Mouse (Mus musculus): ENCODE measurements around the gene Arhgef28. TPM values are rescaled to one million over a fixed set of nuclear protein-coding genes. Genes with fewer than 3 reads are reported as not detected.

The Arhgef28 gene
- polyA plus RNA-seq, 1 experiment: 0.42 TPM

DNA sequence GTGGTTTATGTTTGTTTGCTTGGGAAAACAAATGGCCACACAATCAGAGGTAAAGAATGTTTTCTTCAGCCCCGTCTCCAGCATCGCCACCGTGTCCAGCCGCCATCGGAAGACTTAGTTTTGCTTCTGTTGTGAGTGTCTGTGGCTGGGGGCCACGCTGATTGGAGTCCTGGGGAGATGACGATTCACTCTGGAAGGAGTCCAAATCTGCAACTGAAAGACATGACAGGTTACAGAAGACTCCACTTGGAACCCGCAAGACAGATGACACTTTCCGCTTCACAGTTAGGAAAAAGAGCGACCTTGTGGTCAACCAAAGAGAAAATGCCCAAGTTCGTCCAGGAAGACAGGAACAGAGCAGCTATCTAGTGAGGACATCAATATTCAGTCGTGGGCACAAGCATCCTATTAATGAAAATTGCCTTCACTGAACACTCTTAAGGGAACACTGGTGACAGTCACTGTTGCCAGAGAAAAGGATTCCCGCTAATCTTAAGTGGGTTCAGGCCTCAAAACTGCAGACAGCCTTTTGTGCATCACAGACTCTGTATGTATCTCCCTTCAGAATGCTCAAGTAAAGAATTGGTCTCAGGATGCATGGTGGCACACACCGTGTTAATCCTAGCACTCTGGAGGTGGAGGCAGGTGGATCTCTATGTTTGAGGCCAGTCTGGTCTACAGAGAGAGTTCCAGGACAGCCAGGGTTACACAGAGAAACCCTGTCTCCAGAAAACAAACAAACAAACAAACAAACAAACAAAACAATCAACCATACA is 306.4 kb downstream of the Arhgef28 start:
- no peak overlapping the region for H3K4me3 ChIP-seq (ENCODE audit: extremely low read depth, insufficient read depth, insufficient read length)
- no peaks in the 10 kb centered on the region for H3K36me3 ChIP-seq (ENCODE audit: control insufficient read depth, insufficient read depth, low read length)
- WGBS: 90% methylated on average over 14 of the region's 14 CpGs
- TF ChIP-seq CTCF (IDR thresholded peaks at IDR 0.05; ENCODE audit: extremely low read depth, insufficient read depth, insufficient read length, insufficient replicate concordance) (no peak), POLR2A (IDR thresholded peaks at IDR 0.05; ENCODE audit: low read depth, low read length) (no peak)
- H3K27ac ChIP-seq (ENCODE audit: insufficient read depth, low read length): no peak overlapping the region
- no peaks in the 10 kb centered on the region for H3K4me1 ChIP-seq (ENCODE audit: control insufficient read depth, insufficient read depth, insufficient read length)
- no peak for DNase-seq (ENCODE audit: low read depth in 1 of 2, low spot score in 2 of 2)
- H3K27me3 ChIP-seq (ENCODE audit: control insufficient read depth, insufficient read depth, low read length): no peaks in the 10 kb centered on the region

DNA sequence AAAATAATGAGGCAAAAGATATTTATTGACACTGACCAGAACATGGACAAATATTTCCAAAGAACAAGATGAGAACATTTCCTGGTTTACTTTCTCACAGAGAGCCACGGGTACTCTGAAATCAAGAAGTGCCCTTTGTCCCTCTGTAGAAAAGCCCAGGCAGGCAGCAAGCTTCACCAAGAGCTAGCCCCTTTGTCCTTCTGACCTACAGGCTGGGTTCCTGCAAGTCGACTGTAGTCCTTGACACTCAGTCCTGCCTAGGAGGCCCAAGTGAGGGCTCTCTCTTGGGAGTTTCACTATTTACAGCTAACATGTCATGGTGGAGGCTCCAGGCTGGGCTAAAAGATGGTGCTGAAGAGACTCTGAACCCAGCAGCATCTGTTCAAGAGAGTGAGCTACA is 307.6 kb downstream of the Arhgef28 start:
- Histone ChIP-seq H3K4me1 (ENCODE audit: control insufficient read depth, insufficient read depth, insufficient read length) (no peaks in the 10 kb centered on the region), H3K27ac (ENCODE audit: insufficient read depth, low read length) (no peak overlapping the region), H3K27me3 (ENCODE audit: control insufficient read depth, insufficient read depth, low read length) (no peaks in the 10 kb centered on the region), H3K4me3 (ENCODE audit: extremely low read depth, insufficient read depth, insufficient read length) (no peak overlapping the region), H3K36me3 (ENCODE audit: control insufficient read depth, insufficient read depth, low read length) (no peaks in the 10 kb centered on the region)
- no peak for DNase-seq (ENCODE audit: low read depth in 1 of 2, low spot score in 2 of 2)
- TF ChIP-seq CTCF (IDR thresholded peaks at IDR 0.05; ENCODE audit: extremely low read depth, insufficient read depth, insufficient read length, insufficient replicate concordance) (no peak), POLR2A (IDR thresholded peaks at IDR 0.05; ENCODE audit: low read depth, low read length) (no peak)
- 70% methylated on average over 2 of the region's 2 CpGs for WGBS

DNA sequence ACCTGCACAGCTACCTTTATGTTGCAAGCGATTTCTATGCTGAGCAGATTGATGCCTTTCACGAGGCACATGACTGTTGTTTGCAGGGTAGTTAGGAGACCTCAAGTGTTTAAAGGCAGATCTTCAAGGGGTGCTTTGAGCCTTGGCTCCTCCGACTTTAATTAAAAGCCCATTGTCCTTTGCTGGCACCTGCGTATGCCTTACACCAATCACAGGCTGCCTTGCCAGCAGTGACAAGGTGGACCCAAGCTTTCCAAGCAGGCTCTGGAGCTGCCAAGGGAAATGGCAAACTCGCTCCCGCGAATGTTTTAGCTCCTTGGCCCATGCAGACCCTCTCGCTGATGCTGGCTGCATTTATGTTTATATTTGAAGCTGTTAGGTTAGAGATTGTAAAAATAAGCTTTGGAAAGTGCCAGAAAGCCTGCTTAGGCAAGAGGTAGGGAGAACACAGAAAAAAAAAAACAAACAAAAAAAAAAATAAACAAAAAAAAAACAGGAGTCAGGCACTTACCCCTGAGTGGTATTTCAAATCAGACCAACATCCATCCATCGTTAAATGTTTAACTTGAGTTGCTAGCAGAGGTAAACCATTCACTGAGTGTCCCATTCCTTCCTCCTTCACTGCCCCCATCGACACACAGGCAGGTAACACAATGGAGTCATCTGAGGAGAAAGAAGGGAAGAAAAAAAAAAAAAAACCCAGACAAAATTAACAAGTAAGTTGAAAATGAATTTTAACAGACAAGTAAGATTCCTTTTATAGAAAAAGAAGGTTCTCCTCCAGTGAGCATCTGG is 313.0 kb downstream of the Arhgef28 start:
- WGBS: 84% methylated on average over 10 of the region's 10 CpGs
- Histone ChIP-seq H3K4me1 (ENCODE audit: control insufficient read depth, insufficient read depth, insufficient read length) (no peaks in the 10 kb centered on the region), H3K27ac (ENCODE audit: insufficient read depth, low read length) (no peak overlapping the region)

DNA sequence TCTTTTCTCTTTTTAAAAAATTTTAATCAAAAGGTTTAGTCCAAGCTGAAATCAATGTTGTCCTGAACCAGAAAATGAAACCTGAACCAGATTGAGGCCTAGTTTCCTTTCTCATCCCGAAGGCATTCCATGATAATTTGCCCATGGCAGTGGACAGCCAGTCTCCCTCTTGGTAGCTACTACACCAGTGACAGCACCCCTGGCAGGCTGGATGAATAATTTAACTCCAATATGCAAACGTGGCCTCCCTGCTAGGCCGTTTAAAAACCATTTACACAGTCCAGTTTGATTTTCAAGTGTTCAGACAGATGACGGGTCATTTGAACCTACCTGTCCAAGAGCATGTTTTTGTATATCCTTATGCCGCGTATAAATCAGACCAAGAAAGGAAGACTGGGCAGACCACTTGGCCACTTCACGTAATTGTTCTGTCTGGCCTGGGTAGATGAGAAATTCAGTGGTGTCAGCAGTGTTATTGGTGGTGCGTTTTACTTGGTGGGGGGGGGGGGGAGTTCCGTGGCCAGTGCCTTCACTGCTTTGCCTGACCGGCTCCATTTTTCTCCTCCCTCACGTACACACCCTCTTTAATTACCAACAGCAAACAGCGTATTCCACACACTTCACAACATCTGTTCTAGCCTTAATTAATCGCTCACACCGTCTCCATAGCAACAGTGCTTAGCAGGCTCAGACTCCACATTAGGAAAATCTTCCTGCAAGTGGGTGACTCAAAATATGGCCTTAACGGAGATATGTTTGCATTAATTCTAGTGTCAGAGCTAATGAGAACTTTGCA is 314.0 kb downstream of the Arhgef28 start:
- Histone ChIP-seq H3K4me3 (ENCODE audit: extremely low read depth, insufficient read depth, insufficient read length) (no peak overlapping the region), H3K4me1 (ENCODE audit: control insufficient read depth, insufficient read depth, insufficient read length) (no peaks in the 10 kb centered on the region), H3K27ac (ENCODE audit: insufficient read depth, low read length) (no peak overlapping the region), H3K27me3 (ENCODE audit: control insufficient read depth, insufficient read depth, low read length) (no peaks in the 10 kb centered on the region), H3K36me3 (ENCODE audit: control insufficient read depth, insufficient read depth, low read length) (no peaks in the 10 kb centered on the region)
- TF ChIP-seq CTCF (IDR thresholded peaks at IDR 0.05; ENCODE audit: extremely low read depth, insufficient read depth, insufficient read length, insufficient replicate concordance) (no peak), POLR2A (IDR thresholded peaks at IDR 0.05; ENCODE audit: low read depth, low read length) (no peak)
- WGBS: 90% methylated on average over 15 of the region's 15 CpGs
- DNase-seq (ENCODE audit: low read depth in 1 of 2, low spot score in 2 of 2): no peak

More for the DNA sequence above, 313.0 kb downstream of the Arhgef28 start:
- Histone ChIP-seq H3K36me3 (ENCODE audit: control insufficient read depth, insufficient read depth, low read length) (no peaks in the 10 kb centered on the region), H3K4me3 (ENCODE audit: extremely low read depth, insufficient read depth, insufficient read length) (no peak overlapping the region), H3K27me3 (ENCODE audit: control insufficient read depth, insufficient read depth, low read length) (no peaks in the 10 kb centered on the region)
- TF ChIP-seq CTCF (IDR thresholded peaks at IDR 0.05; ENCODE audit: extremely low read depth, insufficient read depth, insufficient read length, insufficient replicate concordance) (no peak), POLR2A (IDR thresholded peaks at IDR 0.05; ENCODE audit: low read depth, low read length) (no peak)
- DNase-seq (ENCODE audit: low read depth in 1 of 2, low spot score in 2 of 2): no peak

DNA sequence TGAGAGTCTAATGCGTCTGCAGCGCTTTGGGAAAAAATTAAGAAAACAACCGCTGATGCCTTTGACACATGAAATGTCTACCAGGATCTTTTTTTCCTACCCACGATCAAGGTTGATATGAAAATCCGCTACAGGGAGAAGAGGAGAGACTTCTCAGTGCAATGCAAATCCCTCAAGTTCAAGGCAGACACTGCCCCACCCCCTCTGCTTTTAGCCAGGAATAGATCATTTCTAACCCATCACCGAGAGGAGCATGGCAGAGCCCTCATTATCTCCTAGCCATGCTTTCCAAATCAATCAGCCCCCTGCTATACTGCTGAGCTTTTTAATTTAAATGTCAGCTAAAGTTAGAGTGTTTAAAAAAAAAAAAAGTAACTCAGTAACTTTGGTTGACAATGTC is 318.2 kb downstream of the Arhgef28 start:
- Histone ChIP-seq H3K27me3 (ENCODE audit: control insufficient read depth, insufficient read depth, low read length) (no peaks in the 10 kb centered on the region), H3K27ac (ENCODE audit: insufficient read depth, low read length) (no peak overlapping the region), H3K4me3 (ENCODE audit: extremely low read depth, insufficient read depth, insufficient read length) (no peak overlapping the region), H3K4me1 (ENCODE audit: control insufficient read depth, insufficient read depth, insufficient read length) (no peaks in the 10 kb centered on the region), H3K36me3 (ENCODE audit: control insufficient read depth, insufficient read depth, low read length) (no peaks in the 10 kb centered on the region)
- whole genome bisulfite sequencing: 90% methylated on average over 6 of the region's 6 CpGs
- DNase-seq (ENCODE audit: low read depth in 1 of 2, low spot score in 2 of 2): no peak
- no peak for TF ChIP-seq CTCF (IDR thresholded peaks at IDR 0.05; ENCODE audit: extremely low read depth, insufficient read depth, insufficient read length, insufficient replicate concordance)
- no peak for TF ChIP-seq POLR2A (IDR thresholded peaks at IDR 0.05; ENCODE audit: low read depth, low read length)

DNA sequence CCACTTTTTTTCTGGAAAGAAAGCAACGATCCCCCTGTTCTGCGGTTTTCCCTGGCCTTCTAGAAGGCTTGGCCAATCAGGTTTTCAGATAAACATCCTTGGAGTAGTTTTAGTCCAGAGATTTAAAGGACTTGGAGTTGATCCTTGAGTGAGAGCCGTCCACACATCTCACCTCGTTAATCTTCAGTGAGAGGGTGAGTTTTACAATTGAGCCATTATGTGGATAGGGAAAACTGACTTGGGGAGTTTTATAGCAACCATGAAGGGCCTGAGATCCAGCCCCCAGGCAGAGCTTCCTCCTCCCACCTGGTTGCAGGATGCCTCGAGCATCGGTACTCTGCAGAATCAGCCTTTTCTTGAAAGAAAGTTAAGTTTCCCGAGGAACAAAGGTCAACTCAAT is 318.7 kb downstream of the Arhgef28 start:
- TF ChIP-seq CTCF (IDR thresholded peaks at IDR 0.05; ENCODE audit: extremely low read depth, insufficient read depth, insufficient read length, insufficient replicate concordance) (no peak), POLR2A (IDR thresholded peaks at IDR 0.05; ENCODE audit: low read depth, low read length) (no peak)
- H3K4me3 ChIP-seq (ENCODE audit: extremely low read depth, insufficient read depth, insufficient read length): no peak overlapping the region
- H3K27ac ChIP-seq (ENCODE audit: insufficient read depth, low read length): no peak overlapping the region
- H3K27me3 ChIP-seq (ENCODE audit: control insufficient read depth, insufficient read depth, low read length): no peaks in the 10 kb centered on the region
- no peaks in the 10 kb centered on the region for H3K36me3 ChIP-seq (ENCODE audit: control insufficient read depth, insufficient read depth, low read length)
- DNase-seq (ENCODE audit: low read depth in 1 of 2, low spot score in 2 of 2): no peak
- no peaks in the 10 kb centered on the region for H3K4me1 ChIP-seq (ENCODE audit: control insufficient read depth, insufficient read depth, insufficient read length)
- 82% methylated on average over 7 of the region's 7 CpGs for WGBS
